Mouse (Mus musculus): ENCODE results near the gene Casp9.
"Not testable (repeated sequence)": the region's sequence is repeated elsewhere in the genome, so short reads cannot be mapped to it uniquely, and the experiment has no call there.

The Casp9 gene

DNA sequence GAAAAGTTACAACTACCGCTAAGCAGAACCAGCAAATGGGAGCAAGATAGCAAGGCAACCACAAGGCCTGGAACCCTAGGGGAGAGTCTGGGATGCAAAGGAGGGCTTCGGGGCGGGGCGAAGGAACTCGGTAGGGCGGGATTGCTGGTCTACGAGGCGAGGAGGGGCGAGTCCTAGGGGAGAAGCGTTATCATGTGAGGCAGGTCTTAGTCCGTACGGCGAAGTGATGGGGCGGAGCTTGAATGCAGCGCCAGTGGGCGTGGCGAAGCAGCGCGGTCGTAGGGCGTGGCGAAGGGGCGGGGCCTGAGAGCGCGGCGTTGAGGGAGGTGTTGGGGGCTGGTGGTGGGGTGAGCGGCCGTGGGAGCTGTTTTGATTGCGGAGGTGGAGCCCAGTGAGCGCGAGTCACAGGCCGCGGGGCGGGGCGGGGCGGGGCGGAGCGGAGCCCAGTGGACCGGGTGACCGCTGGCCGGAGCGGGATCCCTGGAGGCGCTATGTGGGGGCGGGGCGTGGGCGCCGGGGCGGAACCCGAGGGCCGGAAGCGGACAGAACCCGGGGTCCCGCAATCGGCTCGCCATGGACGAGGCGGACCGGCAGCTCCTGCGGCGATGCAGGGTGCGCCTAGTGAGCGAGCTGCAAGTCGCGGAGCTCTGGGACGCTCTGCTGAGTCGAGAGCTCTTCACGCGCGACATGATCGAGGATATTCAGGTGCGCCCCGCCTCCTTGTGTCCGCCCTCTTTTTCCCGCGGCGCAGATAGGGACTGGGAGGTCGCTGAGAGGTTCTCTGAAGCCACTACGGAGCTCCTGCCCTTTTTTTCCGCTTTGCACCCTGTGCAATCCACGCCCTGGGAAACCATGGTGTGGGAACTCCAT, at the start of gene Casp9:
TSS of gene Casp9 (plus strand) at position 331 of the 870 bp plus-strand sequence.
- DNase-seq = peak; percentile 98 to 99

DNA sequence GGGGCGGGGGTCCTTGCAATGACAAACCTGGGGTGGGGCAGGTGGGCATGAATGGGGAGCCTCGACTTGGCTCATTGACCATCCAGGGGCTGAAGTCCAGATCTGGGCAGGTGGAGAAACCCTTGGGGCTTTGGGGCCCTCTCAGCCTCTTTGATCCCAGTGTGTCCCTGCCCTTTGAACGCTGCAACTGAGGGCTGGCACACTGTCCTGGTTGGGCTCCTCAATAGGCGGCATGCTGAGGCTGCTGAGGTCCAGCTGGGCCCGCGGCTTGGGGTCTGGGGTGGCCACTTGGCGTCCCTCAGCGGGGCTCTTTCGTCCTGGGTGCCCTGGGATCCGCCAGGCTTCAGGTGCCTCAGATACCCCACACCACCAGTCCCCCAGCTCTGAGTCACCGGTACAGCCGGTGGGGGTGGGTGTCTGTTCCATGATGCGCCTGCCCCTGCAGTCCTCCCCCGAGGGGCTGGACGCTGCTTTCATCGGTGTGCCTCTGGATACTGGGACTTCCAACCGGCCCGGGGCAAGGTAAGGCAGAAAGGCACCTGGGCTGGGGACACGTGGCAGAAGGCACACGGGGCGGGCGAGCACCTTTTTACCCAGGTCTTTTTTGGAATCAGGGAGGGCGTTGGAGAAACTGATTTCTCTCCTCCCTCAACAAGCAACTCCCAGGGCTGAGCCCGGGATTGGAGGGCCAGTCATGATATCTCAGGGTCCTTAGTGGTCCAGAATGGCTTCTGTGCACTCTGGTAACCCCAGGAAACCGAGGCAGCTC, 46.6 kb upstream of the Casp9 start, which contains the start of gene Agmat:
TSS of gene Agmat (plus strand) at position 95 of the 769 bp plus-strand sequence.
- DNase-seq = no peak

DNA sequence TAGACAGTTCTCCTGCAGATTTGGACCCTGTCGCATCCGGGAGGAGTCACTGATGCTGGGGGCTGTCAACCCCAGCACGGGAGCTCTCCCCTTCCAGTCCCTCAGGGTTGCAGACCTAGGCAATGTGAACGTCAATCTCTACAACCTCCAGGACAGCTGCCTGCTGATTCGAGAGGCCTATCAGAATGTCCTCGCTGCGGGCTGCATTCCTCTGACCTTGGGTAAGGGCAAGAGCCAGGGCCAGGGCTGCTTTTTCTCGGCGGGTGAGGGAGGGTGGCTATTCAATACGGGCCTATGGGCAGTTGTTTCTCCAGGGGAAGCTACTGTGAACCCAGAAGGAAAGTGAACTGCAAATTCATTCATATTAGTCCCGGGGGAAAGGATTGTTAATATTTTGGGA, 43.9 kb upstream of the Casp9 start:
- DNase-seq = no peak

DNA sequence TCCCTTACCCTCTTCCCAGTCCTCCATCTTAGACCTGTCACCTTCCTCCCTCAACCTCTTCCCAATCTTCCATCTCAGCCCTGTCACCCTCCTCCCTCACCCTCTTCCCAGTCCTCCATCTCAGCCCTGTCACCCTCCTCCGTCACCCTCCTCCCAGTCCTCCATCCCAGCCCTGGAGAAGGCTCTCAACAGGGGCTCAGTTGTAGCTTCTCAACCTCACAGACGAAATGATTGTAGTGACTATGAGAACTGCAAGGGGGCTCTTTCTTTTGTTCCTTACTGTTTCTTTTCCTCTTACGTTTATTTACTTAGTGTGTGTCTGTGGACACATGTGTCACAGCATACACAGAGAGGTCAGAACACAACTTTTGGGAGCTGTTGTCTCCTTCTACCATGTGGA, 42.6 kb upstream of the Casp9 start:
- DNase-seq = no peak

DNA sequence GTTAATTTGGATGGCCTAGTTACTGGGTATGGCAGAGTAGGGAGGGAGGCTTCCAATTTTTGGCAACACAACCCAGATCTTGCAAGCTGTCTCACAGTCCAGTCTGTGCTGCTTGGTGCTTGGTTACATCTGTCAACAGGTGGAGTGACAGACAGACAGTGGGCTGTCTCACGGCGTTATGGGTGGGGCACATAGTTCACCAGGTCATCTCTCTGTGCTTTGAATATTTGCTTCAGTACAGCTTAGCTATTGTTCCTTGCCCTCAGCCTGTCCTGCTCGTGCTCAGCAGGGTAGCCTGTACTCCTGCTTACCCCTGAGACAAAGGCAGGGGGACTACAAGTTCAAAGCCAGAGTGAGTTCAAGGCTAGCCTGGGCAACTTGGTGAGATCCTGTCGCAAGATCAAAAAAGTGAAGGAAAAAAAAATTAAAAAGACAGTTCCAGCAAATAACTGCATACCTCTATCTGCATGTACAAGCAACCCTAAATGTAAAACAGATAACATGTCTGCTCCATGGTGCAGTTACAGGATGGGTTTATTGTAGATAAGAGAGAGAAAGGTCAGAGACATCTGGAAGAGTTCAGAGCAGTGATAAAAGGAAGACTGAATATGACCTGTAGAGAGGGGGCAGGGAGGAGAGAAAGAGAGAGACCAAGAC, 41.9 kb upstream of the Casp9 start:
- DNase-seq = no peak

DNA sequence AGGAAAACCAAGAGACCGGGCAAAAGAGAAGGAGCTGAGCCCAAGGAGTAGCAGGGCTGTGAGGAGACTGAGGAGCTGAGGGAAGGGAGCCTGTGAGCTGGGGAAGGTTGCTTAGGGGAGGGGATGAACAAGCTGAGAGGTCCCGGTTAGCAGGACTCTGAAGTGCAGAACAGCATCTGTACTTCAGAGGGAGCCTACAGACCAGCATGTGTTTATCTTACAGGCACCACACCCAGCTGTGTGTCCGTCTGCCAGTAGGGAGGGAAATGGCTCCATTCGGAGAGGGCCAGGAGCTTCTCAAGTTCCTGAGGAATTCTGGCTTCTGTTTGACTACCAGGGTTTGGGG, 41.4 kb upstream of the Casp9 start:
- no peak for DNase-seq

DNA sequence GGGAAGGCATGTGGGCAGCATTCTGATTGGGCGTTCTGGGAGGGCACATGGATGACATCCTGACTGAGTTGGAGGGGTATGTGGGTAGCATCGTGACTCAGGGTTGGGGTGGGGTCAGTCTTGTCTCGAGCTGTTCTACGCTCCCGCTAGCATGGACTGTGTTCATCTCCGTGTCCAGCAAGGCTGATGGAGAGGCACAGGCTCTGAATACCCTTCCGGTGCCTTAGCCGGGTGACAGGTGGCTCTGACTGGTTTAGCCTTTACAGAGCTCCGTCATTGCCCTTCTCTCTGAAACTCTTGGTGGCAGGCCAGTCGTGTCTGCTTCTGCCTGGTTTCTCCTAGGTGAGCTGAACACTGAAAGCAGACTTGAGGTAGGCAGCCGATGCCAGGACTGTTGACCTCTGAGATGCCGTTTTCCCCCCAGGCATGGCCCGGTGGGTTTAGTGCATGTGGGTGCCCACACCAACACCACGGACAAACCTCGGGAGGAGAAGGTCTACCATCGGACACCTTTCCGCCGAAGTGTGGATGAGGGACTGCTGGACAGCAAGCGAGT, 38.0 kb upstream of the Casp9 start:
- DNase-seq = no peak

DNA sequence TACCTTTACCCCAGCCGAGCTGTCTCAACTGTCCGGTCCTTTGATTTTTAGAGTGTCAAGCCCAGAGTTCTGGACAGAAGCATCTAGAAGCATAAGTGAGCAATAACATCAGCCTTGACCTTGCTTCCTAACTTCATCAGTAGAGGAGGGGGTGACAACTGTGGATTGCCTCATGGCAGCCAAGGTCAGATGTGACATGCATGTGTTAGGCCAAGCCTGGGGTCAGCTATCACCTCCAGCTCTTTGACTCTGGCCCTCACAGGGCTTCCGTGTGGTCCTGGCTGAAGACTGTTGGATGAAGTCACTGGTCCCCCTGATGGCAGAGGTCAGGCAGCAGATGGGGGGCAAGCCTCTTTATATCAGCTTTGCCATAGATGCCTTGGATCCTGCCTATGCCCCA, 36.3 kb upstream of the Casp9 start:
- DNase-seq = no peak

DNA sequence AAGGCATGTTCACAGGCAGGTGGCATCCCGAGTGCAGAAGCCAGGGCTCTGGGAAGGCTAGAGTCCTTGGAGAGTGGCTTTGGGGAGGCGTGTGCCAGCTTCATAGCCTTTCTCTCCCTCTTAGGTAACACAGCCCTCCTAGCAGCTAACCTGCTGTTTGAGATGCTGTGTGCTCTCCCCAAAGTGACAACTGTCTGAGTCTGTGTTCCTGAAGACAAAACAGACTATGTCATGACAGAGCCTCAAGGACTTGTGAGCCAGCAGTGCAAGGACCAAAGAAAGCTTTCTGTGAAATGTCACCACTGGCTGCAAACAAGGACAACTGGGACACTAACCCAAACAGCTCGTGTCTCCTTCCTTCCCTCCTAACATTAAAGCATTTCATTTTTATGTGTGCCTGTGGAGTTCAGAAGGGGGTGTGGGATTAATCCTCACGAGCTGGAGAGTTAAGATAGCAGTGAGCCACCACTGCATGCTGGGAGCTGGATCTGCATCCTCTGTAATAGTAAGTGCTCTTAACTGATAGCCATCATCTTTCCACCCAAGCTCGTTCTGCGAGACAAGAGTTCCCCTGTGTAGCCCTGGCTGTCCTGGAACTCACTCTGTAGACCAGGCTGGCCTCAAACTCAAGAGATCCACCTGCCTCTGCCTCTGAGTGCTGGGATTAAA, 34.4 kb upstream of the Casp9 start:
- DNase-seq = no peak

DNA sequence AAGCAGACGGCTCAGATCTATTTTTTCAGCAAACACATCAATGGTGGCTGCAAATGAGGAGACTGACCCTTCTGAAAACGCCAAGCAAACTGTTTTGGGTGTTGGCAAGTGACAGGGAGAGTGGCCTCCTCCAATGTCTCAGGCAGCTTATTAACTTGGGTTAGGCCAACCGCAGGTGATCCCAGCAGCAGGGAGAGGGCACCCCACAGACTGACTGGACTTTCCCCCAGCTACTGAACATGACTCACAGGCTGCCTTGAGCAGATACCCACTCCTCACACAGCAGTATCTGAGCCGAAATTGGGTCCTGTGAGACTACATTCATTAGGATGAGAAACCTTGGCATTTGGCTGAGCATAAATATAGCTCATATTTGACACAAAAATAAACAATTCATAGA, 32.5 kb upstream of the Casp9 start:
- DNase-seq = no peak

DNA sequence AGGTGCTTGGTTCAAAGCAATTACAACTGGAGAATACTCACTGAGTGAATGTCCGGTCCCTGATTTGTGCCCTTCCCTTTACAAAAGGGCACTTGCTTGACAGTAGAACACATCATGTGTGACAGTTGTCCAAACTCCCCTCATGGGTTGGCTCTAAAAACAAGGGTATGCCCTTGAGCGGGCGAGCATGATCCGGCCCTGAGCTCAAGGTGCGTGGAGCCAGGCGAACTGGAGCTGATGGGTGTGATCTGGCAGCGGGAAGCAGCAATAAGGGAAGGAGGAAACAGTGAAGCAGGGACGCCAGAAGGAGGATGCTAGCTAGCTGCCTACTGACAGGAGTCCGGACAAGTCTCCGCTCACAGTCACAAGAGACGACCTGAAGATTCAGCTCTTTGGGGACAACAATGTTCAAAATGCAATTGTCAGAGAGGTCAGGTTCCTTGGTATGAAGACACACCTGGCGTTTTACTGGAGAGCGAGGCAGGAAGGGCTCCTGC, 31.3 kb upstream of the Casp9 start:
- no peak for DNase-seq

DNA sequence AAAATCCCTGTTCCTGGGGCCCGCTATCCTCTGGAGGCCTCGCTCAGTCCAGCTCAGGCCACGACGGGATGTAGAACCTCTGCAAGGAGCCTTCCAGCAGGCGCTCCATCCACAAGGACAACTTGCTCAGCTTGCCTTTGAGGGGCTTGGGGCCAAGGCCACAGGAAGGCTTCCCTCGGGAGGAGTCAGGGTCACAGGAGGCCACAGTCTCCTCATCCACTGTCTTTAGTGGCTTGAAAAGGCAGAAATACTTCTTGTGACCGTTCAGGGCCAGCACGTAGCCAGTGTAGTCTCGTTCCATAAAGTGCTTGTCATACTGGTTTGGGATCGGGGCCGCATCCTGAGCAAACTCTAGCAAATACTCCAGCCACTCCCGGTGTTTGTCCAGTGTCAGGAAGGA, 29.9 kb upstream of the Casp9 start:
- no peak for DNase-seq

DNA sequence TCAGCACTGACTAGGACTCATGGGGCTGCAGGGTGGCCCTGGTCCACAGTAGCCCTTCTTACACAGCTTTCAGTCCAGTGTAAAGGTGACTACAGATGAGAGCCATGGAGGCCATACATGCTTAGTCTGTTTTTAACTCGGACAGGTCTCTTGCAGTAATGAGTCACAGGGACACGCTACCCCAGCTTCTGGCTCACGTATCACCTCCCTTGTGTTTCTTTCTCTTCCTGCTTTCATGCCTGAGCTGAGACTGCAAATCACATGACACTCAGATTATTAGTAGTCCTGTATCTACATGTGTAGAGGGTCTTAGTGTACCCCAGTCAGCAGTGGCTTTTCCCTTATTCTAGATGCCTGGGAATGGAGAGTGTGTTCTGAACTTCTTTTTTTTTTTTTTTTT, 28.4 kb upstream of the Casp9 start:
- no peak for DNase-seq

DNA sequence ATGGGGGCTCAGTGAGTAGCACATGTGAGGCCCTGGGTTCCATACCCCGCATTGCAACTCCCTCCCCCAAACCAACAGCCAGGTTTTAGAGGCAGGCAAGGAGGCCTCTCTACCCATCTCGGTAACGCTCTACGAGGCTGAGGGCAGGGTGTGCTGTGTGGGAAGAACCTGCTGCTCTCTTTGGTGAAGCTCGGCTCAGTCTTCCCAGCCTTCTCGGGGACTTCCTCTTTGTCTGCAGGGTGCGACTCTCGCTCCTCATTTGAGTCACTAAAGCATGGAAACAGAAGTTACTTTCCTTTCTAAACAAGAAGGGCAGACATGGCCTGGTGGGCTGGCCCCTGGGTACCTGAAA, 27.1 kb upstream of the Casp9 start:
- DNase-seq = peak; percentile 25 to 48

DNA sequence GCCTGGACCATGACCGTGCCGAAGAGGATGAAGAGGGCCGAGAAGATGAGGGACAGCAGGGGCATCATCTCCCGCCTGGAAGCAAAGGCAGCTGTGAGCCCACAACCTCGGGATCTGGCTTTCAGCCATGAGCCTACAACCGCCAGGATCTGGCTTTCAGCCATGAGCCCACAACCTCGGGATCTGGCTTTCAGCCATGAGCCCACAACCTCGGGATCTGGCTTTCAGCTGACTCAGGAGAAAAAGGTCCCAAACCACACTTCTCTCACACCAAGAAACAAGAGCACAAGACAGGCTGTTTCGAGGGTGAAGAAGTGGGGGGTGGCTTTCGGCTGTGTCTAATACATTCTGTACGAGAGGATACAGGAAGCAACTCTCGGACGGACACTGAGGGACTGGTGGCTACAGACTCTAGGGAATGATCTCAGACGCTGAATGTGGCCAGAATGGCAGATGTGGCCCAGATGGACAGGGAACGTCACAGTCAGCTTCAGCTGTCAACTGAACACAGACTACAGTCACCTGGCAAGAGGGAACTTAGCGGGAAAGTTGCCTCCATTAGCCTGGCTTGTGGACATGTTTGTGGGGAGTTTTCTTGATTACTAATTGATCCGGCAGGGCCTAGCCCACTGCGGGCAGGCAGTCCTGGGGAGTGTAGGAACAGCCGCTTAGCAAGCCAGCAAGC, 26.6 kb upstream of the Casp9 start:
- DNase-seq = peak in 1 of 2 experiments; percentile 20

DNA sequence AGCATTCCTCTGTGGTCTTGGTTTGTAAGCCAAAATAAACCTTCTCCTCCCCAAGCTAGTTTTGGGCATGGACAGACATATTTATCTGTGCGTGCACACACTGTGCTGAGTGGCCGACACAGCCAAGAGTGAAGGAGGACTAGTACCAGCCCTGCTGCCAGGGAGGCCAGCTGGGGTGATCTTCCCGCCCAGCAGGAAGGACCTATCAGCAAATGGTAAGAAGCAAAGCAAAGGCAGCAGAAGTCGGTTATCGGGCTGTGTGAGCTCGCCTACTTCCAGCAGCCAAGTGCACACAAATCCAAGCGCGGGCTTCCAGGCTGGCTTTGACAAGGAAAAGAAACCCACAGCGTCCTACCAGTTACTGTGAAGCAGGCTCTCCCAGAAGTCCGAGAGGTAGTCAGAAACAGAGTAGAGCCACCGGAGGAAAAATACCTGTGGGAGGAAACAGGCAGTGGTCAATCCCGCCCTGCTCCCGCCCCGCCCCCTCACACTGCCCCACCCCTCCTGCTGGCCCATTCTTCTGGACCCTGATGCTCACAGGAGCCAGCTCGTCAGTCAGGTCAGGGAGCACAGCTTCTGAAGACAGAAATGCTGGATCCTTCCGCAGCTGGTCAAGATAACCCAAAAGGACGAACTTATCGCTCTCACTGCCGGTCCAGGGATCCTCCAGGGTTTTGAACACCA, 25.9 kb upstream of the Casp9 start:
- DNase-seq = peak; percentile 72 to 78

DNA sequence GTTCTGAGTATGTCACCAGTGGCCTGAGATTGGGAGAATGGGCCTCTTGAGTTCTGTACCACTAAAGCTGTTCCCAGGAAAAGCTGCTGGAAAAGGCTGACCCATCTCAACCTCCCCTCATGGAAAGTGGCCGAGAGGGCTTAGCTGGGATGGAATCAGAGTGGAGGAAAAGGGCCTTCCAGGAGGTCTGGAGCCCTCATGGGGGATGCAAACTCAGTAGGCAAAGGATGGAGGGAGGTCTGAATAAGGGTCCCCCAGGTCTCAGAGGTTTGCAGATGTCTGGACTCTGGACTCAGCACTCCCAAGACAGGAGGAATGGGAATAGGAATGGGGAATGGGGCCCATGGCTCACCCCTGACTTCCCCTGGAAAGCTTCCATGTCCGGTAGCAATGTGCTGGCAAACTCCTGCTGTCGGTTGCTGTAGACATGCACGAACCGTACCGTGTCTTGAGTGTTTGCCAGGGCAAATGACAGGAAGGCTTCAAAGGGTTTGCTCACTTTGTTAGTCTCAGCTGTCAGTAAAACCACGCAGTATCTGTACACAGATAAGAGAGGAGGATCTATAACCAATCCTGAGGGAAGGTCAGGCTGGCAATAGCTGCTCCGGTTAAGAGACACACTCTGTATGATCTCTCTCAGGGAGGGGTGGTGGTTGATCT, 23.8 kb upstream of the Casp9 start:
- DNase-seq = no peak

DNA sequence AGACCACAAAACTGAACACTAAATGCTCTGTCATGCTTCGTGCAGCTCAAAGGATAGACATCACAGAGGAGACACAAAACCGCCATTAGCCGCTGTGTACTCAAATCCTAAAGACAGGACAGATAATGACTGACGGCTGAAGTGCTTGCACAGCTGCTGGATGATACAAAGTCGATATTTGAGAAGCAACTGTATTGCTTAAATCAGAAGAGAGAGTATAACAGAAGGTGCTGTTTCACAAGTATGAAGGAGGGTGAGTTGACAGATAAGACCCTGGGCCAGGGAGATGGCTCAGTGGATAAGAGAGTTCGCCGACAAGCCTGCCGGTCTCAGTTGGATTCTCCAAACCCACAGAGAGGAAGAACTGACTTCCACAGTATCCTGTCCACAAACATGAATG, 21.6 kb upstream of the Casp9 start:
- no peak for DNase-seq

DNA sequence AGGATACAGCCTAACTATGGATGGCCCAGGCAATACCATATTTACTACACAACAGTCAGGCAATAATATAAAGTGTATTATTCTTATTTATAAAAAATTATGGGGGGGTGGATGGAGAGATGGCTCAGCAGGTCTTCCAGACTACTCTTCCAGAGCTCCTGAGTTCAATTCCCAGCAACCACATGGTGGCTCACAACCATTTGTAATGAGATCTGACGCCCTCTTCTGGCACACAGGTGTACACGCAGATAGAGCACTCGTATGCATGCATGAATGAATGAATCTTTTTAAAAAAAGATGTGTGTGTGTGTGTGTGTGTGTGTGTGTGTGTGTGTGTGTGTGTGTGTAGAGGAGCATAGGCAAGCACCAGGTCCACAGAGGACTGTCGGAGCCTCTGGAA, 20.4 kb upstream of the Casp9 start:
- not testable (repeated sequence) for DNase-seq

DNA sequence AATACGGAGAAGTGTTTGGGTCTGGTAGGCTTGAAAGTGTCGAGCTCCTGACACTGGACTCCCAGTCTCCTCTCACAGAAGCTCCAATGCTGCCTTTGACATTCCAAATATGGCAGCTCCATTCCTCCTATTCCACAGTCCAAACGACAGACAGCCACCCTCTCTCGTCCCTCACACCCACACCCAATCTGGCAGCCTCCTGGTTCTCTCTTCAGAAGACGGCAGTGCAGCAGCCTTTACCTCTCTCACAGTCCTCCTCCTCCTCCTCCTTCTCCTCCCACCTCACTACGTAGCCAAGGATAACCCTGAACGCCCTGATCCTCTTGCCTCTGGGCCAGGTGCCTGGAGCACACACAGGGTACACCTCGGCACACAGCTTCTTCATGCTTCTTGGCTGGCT, 13.6 kb upstream of the Casp9 start:
- no peak for DNase-seq

Measured in lung, adult 18-20 months (tissue).